Mouse (Mus musculus): ENCODE measurements around the gene Pafah1b3. TPM values are rescaled to one million over a fixed set of nuclear protein-coding genes. Genes with fewer than 3 reads are reported as not detected.
"Not testable (repeated sequence)": the region's sequence is repeated elsewhere in the genome, so short reads cannot be mapped to it uniquely, and the experiment has no call there.

Gene Pafah1b3
- 199 and 245 TPM in 2 replicates for polyA plus RNA-seq (2014; fragmentation: Nextera tagmentation; extraction: Ambion mirVana)

GRCm38 (mm10) chr7:25297454-25298325 is at the start of gene Pafah1b3:
Gene Pafah1b3, minus strand, starts transcription at chr7:25297986.
- Histone ChIP-seq H3K4me2 (replicated peaks; ENCODE audit: low read depth, low read length) (peak within 1 kb of the TSS; percentile 81), H3K4me1 (ENCODE audit: control insufficient read depth, insufficient read depth, low read length) (peaks cover 8% of the 10 kb centered on the region), H3K27me3 (ENCODE audit: control insufficient read depth, insufficient read depth, low read length) (no peaks in the 10 kb centered on the region), H3K9ac (ENCODE audit: low read depth, low read length) (peak within 1 kb of the TSS; percentile 83), H3K27ac (ENCODE audit: low read depth, low read length) (peak within 1 kb of the TSS; percentile 93), H3K36me3 (ENCODE audit: control insufficient read depth, insufficient read depth, low read length) (peaks cover 28% of the 10 kb centered on the region), H3K9me3 (ENCODE audit: control insufficient read depth, low read length) (no peaks in the 10 kb centered on the region), H3K4me3 (ENCODE audit: low read length) (peak within 1 kb of the TSS; percentile 83)
- ATAC-seq (ENCODE audit: low FRiP score, low TSS enrichment): peak; percentile 92
- under 1% methylated on average over 52 of the region's 52 CpGs for WGBS

- H3K36me3 ChIP-seq (ENCODE audit: control insufficient read depth, insufficient read depth, low read length): peaks cover 36% of the 10 kb centered on the region
- peak; percentile 36; the same call in 1 of the 2 replicates for ATAC-seq (ENCODE audit: low FRiP score, low TSS enrichment)
- no peak overlapping the region for H3K4me3 ChIP-seq (ENCODE audit: low read length)
- no peak overlapping the region for H3K27ac ChIP-seq (ENCODE audit: low read depth, low read length)
- H3K9ac ChIP-seq (ENCODE audit: low read depth, low read length): no peak overlapping the region
- no peak overlapping the region for H3K4me2 ChIP-seq (replicated peaks; ENCODE audit: low read depth, low read length)
- H3K27me3 ChIP-seq (ENCODE audit: control insufficient read depth, insufficient read depth, low read length): no peaks in the 10 kb centered on the region
- H3K9me3 ChIP-seq (ENCODE audit: control insufficient read depth, low read length): no peaks in the 10 kb centered on the region
- 86% methylated on average over 19 of the region's 20 CpGs for WGBS
- no peaks in the 10 kb centered on the region for H3K4me1 ChIP-seq (ENCODE audit: control insufficient read depth, insufficient read depth, low read length)
Observed at GRCm38 (mm10) chr7:25341000-25341784, 43.4 kb upstream of the Pafah1b3 start.

- 92% methylated on average over 9 of the region's 9 CpGs for WGBS
- H3K27me3 ChIP-seq (ENCODE audit: control insufficient read depth, insufficient read depth, low read length): no peaks in the 10 kb centered on the region
- no peaks in the 10 kb centered on the region for H3K9me3 ChIP-seq (ENCODE audit: control insufficient read depth, low read length)
- H3K4me3 ChIP-seq (ENCODE audit: low read length): no peak overlapping the region
- no peak overlapping the region for H3K4me2 ChIP-seq (replicated peaks; ENCODE audit: low read depth, low read length)
- no peaks in the 10 kb centered on the region for H3K4me1 ChIP-seq (ENCODE audit: control insufficient read depth, insufficient read depth, low read length)
- peaks cover 43% of the 10 kb centered on the region for H3K36me3 ChIP-seq (ENCODE audit: control insufficient read depth, insufficient read depth, low read length)
- no peak overlapping the region for H3K9ac ChIP-seq (ENCODE audit: low read depth, low read length)
- no peak for ATAC-seq (ENCODE audit: low FRiP score, low TSS enrichment)
- no peak overlapping the region for H3K27ac ChIP-seq (ENCODE audit: low read depth, low read length)
Observed at GRCm38 (mm10) chr7:25339329-25339728, 41.5 kb upstream of the Pafah1b3 start.

GRCm38 (mm10) chr7:25334472-25334871 is 36.7 kb upstream of the Pafah1b3 start:
- no peaks in the 10 kb centered on the region for H3K27me3 ChIP-seq (ENCODE audit: control insufficient read depth, insufficient read depth, low read length)
- ATAC-seq (ENCODE audit: low FRiP score, low TSS enrichment): no peak
- H3K9ac ChIP-seq (ENCODE audit: low read depth, low read length): no peak overlapping the region
- no peaks in the 10 kb centered on the region for H3K4me1 ChIP-seq (ENCODE audit: control insufficient read depth, insufficient read depth, low read length)
- H3K4me2 ChIP-seq (replicated peaks; ENCODE audit: low read depth, low read length): no peak overlapping the region
- H3K9me3 ChIP-seq (ENCODE audit: control insufficient read depth, low read length): no peaks in the 10 kb centered on the region
- H3K4me3 ChIP-seq (ENCODE audit: low read length): no peak overlapping the region
- H3K36me3 ChIP-seq (ENCODE audit: control insufficient read depth, insufficient read depth, low read length): peaks cover 46% of the 10 kb centered on the region; the same call in 1 of the 2 replicates
- 90% methylated on average over 12 of the region's 12 CpGs for WGBS
- H3K27ac ChIP-seq (ENCODE audit: low read depth, low read length): no peak overlapping the region

- WGBS: 42% methylated on average over 16 of the region's 16 CpGs
Observed at GRCm38 (mm10) chr7:25333596-25334307, 36.0 kb upstream of the Pafah1b3 start.

GRCm38 (mm10) chr7:25326233-25326632 is 28.4 kb upstream of the Pafah1b3 start:
- WGBS: 82% methylated on average over 8 of the region's 8 CpGs
- Histone ChIP-seq H3K36me3 (ENCODE audit: control insufficient read depth, insufficient read depth, low read length) (peaks cover 23% of the 10 kb centered on the region; the same call in 1 of the 2 replicates), H3K4me2 (replicated peaks; ENCODE audit: low read depth, low read length) (no peak overlapping the region), H3K9ac (ENCODE audit: low read depth, low read length) (no peak overlapping the region), H3K9me3 (ENCODE audit: control insufficient read depth, low read length) (no peaks in the 10 kb centered on the region), H3K4me3 (ENCODE audit: low read length) (no peak overlapping the region), H3K4me1 (ENCODE audit: control insufficient read depth, insufficient read depth, low read length) (peaks cover 10% of the 10 kb centered on the region), H3K27ac (ENCODE audit: low read depth, low read length) (no peak overlapping the region), H3K27me3 (ENCODE audit: control insufficient read depth, insufficient read depth, low read length) (no peaks in the 10 kb centered on the region)
- no peak for ATAC-seq (ENCODE audit: low FRiP score, low TSS enrichment)

More at GRCm38 (mm10) chr7:25333596-25334307, 36.0 kb upstream of the Pafah1b3 start:
- no peak overlapping the region for H3K9ac ChIP-seq (ENCODE audit: low read depth, low read length)
- no peaks in the 10 kb centered on the region for H3K4me1 ChIP-seq (ENCODE audit: control insufficient read depth, insufficient read depth, low read length)
- no peak overlapping the region for H3K4me2 ChIP-seq (replicated peaks; ENCODE audit: low read depth, low read length)
- peak; percentile 76 for ATAC-seq (ENCODE audit: low FRiP score, low TSS enrichment)
- no peaks in the 10 kb centered on the region for H3K9me3 ChIP-seq (ENCODE audit: control insufficient read depth, low read length)
- peaks cover 46% of the 10 kb centered on the region; the same call in 1 of the 2 replicates for H3K36me3 ChIP-seq (ENCODE audit: control insufficient read depth, insufficient read depth, low read length)
- no peaks in the 10 kb centered on the region for H3K27me3 ChIP-seq (ENCODE audit: control insufficient read depth, insufficient read depth, low read length)
- H3K4me3 ChIP-seq (ENCODE audit: low read length): no peak overlapping the region
- no peak overlapping the region for H3K27ac ChIP-seq (ENCODE audit: low read depth, low read length)

- H3K4me1 ChIP-seq (ENCODE audit: control insufficient read depth, insufficient read depth, low read length): peaks cover 12% of the 10 kb centered on the region
- H3K36me3 ChIP-seq (ENCODE audit: control insufficient read depth, insufficient read depth, low read length): peaks cover 15% of the 10 kb centered on the region; the same call in 1 of the 2 replicates
- not testable (repeated sequence) for H3K4me2 ChIP-seq (replicated peaks; ENCODE audit: low read depth, low read length); H3K27me3 ChIP-seq (ENCODE audit: control insufficient read depth, insufficient read depth, low read length); H3K4me3 ChIP-seq (ENCODE audit: low read length); ATAC-seq (ENCODE audit: low FRiP score, low TSS enrichment); H3K9ac ChIP-seq (ENCODE audit: low read depth, low read length); H3K27ac ChIP-seq (ENCODE audit: low read depth, low read length); H3K9me3 ChIP-seq (ENCODE audit: control insufficient read depth, low read length)
- WGBS: 87% methylated on average over 5 of the region's 6 CpGs
Observed at GRCm38 (mm10) chr7:25325431-25325830, 27.6 kb upstream of the Pafah1b3 start.

GRCm38 (mm10) chr7:25323219-25323618 is 25.4 kb upstream of the Pafah1b3 start:
- Histone ChIP-seq H3K9ac (ENCODE audit: low read depth, low read length) (no peak overlapping the region), H3K9me3 (ENCODE audit: control insufficient read depth, low read length) (no peaks in the 10 kb centered on the region), H3K4me2 (replicated peaks; ENCODE audit: low read depth, low read length) (no peak overlapping the region; the same call in 1 of the 2 replicates), H3K27ac (ENCODE audit: low read depth, low read length) (no peak overlapping the region), H3K4me1 (ENCODE audit: control insufficient read depth, insufficient read depth, low read length) (peaks cover 14% of the 10 kb centered on the region), H3K4me3 (ENCODE audit: low read length) (no peak overlapping the region), H3K36me3 (ENCODE audit: control insufficient read depth, insufficient read depth, low read length) (peaks cover under 1% of the 10 kb centered on the region; the same call in 1 of the 2 replicates), H3K27me3 (ENCODE audit: control insufficient read depth, insufficient read depth, low read length) (no peaks in the 10 kb centered on the region)
- WGBS: 96% methylated on average over 2 of the region's 2 CpGs
- no peak for ATAC-seq (ENCODE audit: low FRiP score, low TSS enrichment)

Measured in kidney, embryonic 14.5 days (tissue).